Mouse (Mus musculus) lung, postnatal 0 days (tissue): ENCODE results near the gene Cd164l2.
A peak's percentile ranks its signal among the peaks of the same experiment; 100 is the strongest.

Experiments used
- CTCF ChIP-seq: IDR thresholded peaks from 2 replicates; pipeline ENCODE4 v1.5.1; 2016; ENCODE audit warnings: antibody characterized with exemption, mild to moderate bottlenecking
- EP300 ChIP-seq: IDR thresholded peaks from 2 replicates; pipeline ENCODE4 v1.6.1; 2016; ENCODE audit warnings: antibody characterized with exemption, mild to moderate bottlenecking, control low read depth

DNA sequence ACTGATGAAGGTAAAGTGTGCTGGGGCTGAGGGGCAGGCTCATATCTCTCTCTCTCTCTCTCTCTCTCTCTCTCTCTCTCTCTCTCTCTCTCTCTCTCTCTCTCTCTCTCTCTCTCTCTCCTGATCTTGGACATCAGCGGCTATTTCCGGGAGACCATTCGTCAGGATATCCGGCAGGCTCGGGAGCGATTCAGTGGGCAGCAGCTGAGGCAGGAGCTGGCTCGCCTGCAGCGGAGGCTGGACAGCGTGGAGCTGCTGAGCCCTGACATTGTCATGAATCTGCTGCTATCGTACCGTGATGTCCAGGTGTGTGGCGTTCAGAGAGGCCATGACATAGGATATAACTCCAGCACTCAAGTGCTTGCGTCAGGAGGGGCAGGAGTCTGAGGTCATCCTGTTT, 31.6 kb downstream of the Cd164l2 start:
- TF ChIP-seq CTCF = no peak
- peak; percentile 19; the same call in 1 of the 2 replicates for TF ChIP-seq EP300
